Mouse (Mus musculus) cerebellum, postnatal 4 days (tissue): Measurements from ENCODE around the gene Ifnar2.

Source experiments
- DNase-seq, 2 experiments: peaks; one replicate each; pipeline ENCODE4 v3.0.0; 2022; ENCODE audit warnings: low spot score in 2 of 2, mixed read lengths in 1 of 2

Gene Ifnar2

GRCm38 (mm10) chr16:91372577-91373472 is at the start of gene Ifnar2:
Ifnar2 (plus strand) TSS chr16:91372783.
- DNase-seq = peak; percentile 43 to 73

GRCm38 (mm10) chr16:91327605-91328004 is 45.0 kb upstream of the Ifnar2 start:
- peak in 1 of 2 experiments; percentile 37 for DNase-seq

- peak; percentile 36 to 75 for DNase-seq
Measured at GRCm38 (mm10) chr16:91328922-91329321, 43.7 kb upstream of the Ifnar2 start.

- no peak for DNase-seq
Measured at GRCm38 (mm10) chr16:91330496-91330895, 42.1 kb upstream of the Ifnar2 start.

- DNase-seq = no peak
Measured at GRCm38 (mm10) chr16:91331153-91331552, 41.4 kb upstream of the Ifnar2 start.

GRCm38 (mm10) chr16:91332880-91333279 is 39.7 kb upstream of the Ifnar2 start:
- no peak for DNase-seq

GRCm38 (mm10) chr16:91334190-91334893 is 38.2 kb upstream of the Ifnar2 start:
- no peak for DNase-seq

GRCm38 (mm10) chr16:91336753-91337152 is 35.8 kb upstream of the Ifnar2 start:
- DNase-seq = no peak

- no peak for DNase-seq
Measured at GRCm38 (mm10) chr16:91337480-91337879, 35.1 kb upstream of the Ifnar2 start.

GRCm38 (mm10) chr16:91346491-91346890 is 26.1 kb upstream of the Ifnar2 start:
- no peak for DNase-seq

- DNase-seq = no peak
Measured at GRCm38 (mm10) chr16:91347491-91348263, 24.9 kb upstream of the Ifnar2 start.

- no peak for DNase-seq
Measured at GRCm38 (mm10) chr16:91348264-91348565, 24.4 kb upstream of the Ifnar2 start.

- DNase-seq = no peak
Measured at GRCm38 (mm10) chr16:91348588-91349330, 23.8 kb upstream of the Ifnar2 start.

GRCm38 (mm10) chr16:91352084-91352562 is 20.5 kb upstream of the Ifnar2 start:
- DNase-seq = peak; percentile 75 to 83

GRCm38 (mm10) chr16:91352749-91353148 is 19.8 kb upstream of the Ifnar2 start:
- no peak for DNase-seq

- DNase-seq = no peak
Measured at GRCm38 (mm10) chr16:91353177-91353576, 19.4 kb upstream of the Ifnar2 start.

GRCm38 (mm10) chr16:91353638-91354037 is 18.9 kb upstream of the Ifnar2 start:
- DNase-seq = no peak

GRCm38 (mm10) chr16:91354599-91354998 is 18.0 kb upstream of the Ifnar2 start:
- no peak for DNase-seq

- no peak for DNase-seq
Measured at GRCm38 (mm10) chr16:91355160-91355559, 17.4 kb upstream of the Ifnar2 start.

- DNase-seq = no peak
Measured at GRCm38 (mm10) chr16:91356760-91357525, 15.6 kb upstream of the Ifnar2 start.

- DNase-seq = no peak
Measured at GRCm38 (mm10) chr16:91357526-91357900, 15.1 kb upstream of the Ifnar2 start.
